Comparison of ENCODE assay signal across 22 mouse cellular contexts in genomic region chr12:112463750-112464444, GRCm38 (mm10). TPM values are rescaled to one million over a fixed set of nuclear protein-coding genes. Genes with fewer than 3 reads are reported as not detected.
A peak's percentile ranks its signal among the peaks of the same experiment; 100 is the strongest.
DNase-seq lines count a peak whose midpoint lies in the region; ATAC-seq and TF ChIP-seq lines count a peak whose summit lies in the region.
"Had no signal": no experiment of that assay in that cellular context is flagged by ENCODE, and none has a peak within 500 bp of the region (broad histone marks: within the 10 kb centered on the region; RNA-seq: fewer than 3 reads in every experiment).

No protein-coding gene starts in this region.

- no peak for TF ChIP-seq EP300 in liver, embryonic 14.5 days (IDR thresholded peaks at IDR 0.05; ENCODE audit: low read depth)

- no peaks in the 10 kb centered on the region for H3K36me3 ChIP-seq in liver, embryonic 14.5 days (replicated peaks; ENCODE audit: control insufficient read depth, insufficient read depth, low read depth)
- H3K36me3 ChIP-seq: embryonic facial prominence, embryonic 10.5 days; intestine, embryonic 15.5 days had no signal

- H3K27ac ChIP-seq in liver, embryonic 14.5 days: no peak overlapping the region
- H3K27ac ChIP-seq: embryonic facial prominence, embryonic 10.5 days; gastrocnemius, adult 2 months; hindbrain, embryonic 14.5 days; intestine, embryonic 15.5 days; macrophage had no signal

- ATAC-seq in common myeloid progenitor, adult 5-6 weeks (replicated peaks; ENCODE audit: low read depth, poor library complexity, severe bottlenecking): peak; percentile 94
- peak; percentile 51; the same call in 1 of the 2 replicates for ATAC-seq in liver, embryonic 14.5 days (ENCODE audit: insufficient read depth)
- peak; percentile 34; the same call in 1 of the 2 replicates for ATAC-seq in megakaryocyte-erythroid progenitor cell, adult 5-6 weeks (replicated peaks; ENCODE audit: low FRiP score, low TSS enrichment, poor library complexity, severe bottlenecking)
- ATAC-seq: activated CD4-positive, CD25-positive, alpha-beta regulatory T cell, adult 4 months; Patski had no signal

- no peaks in the 10 kb centered on the region for H3K9me3 ChIP-seq in liver, embryonic 14.5 days (ENCODE audit: control insufficient read depth, low read length)
- H3K9me3 ChIP-seq: embryonic facial prominence, embryonic 10.5 days; intestine, embryonic 15.5 days had no signal

- 6% methylated on average over 3 of the region's 3 CpGs for WGBS in liver, embryonic 14.5 days (ENCODE audit: insufficient replicate concordance)

- TF ChIP-seq CTCF in liver, embryonic 14.5 days (IDR thresholded peaks at IDR 0.05; ENCODE audit: low read depth): no peak

- no peak overlapping the region for H3K9ac ChIP-seq in liver, embryonic 14.5 days (replicated peaks)
- H3K9ac ChIP-seq: hindbrain, embryonic 14.5 days; intestine, embryonic 15.5 days had no signal

- H3K27me3 ChIP-seq in liver, embryonic 14.5 days (ENCODE audit: control insufficient read depth, insufficient read depth, low read length): no peaks in the 10 kb centered on the region
- H3K27me3 ChIP-seq: intestine, embryonic 15.5 days had no signal

- peak; percentile 26 for DNase-seq in A20 (ENCODE audit: low read depth, low spot score)
- DNase-seq in liver, embryonic 14.5 days (ENCODE audit: low read depth in 3 of 3, low spot score in 3 of 3): no peak
- no peak for DNase-seq in right cerebral cortex, adult 18-20 months
- no peak for DNase-seq in adipocyte (ENCODE audit: low spot score)
- no peak for DNase-seq in heart, postnatal 25 days (ENCODE audit: low spot score)
- DNase-seq: adrenal gland, postnatal 14 days; cerebellum, adult 11 months; cerebellum, postnatal 36 days; gastrocnemius, adult 2 months; heart, postnatal 14 days; midbrain, embryonic 14.5 days; thymus, postnatal 14 days had no signal

- H3K4me1 ChIP-seq in liver, embryonic 14.5 days (replicated peaks; ENCODE audit: control insufficient read depth in 2 of 2, insufficient read depth in 2 of 2, low read length in 1 of 2): 0 out of 4 replicates have a peak, but pooled peaks cover 0 to 2% of the 10 kb centered on the region in 2 experiments

- no peak overlapping the region for H3K4me3 ChIP-seq in liver, embryonic 14.5 days (ENCODE audit: insufficient read depth in 1 of 2, low read depth in 2 of 2, low read length in 2 of 2)
- H3K4me3 ChIP-seq: embryonic facial prominence, embryonic 10.5 days; gastrocnemius, adult 2 months; intestine, embryonic 15.5 days had no signal

- intact Hi-C loops in heart, postnatal 25 days (cut with DNase I): no loop called here

- no peak overlapping the region for H3K4me2 ChIP-seq in liver, embryonic 14.5 days (ENCODE audit: low read depth)
- H3K4me2 ChIP-seq: heart, embryonic 11.5 days; hindbrain, embryonic 14.5 days; intestine, embryonic 15.5 days had no signal

RNA-seq across cellular contexts. Expression of gene A530016L24Rik, which starts 25.4 kb away (rescaled TPM):
- not detected in 2 replicates for total RNA-seq in common myeloid progenitor, adult 5-6 weeks (2017)
- polyA plus RNA-seq in liver, embryonic 14.5 days (2012; rRNA removed): 0.02 and 0.04 TPM in 2 replicates
- polyA plus RNA-seq in liver, embryonic 14.5 days (2014; fragmentation: Nextera tagmentation; extraction: Ambion mirVana): 0.06 and 0.09 TPM in 2 replicates
- not detected in 2 replicates for total RNA-seq in megakaryocyte-erythroid progenitor cell, adult 5-6 weeks (2014; fragmentation: Nextera tagmentation)
- total RNA-seq in megakaryocyte-erythroid progenitor cell, adult 5-6 weeks (2017): not detected in 2 replicates
- 10 to 100 TPM; 24.6 to 26.9 TPM for total RNA-seq in heart, postnatal 25 days (2021)
- polyA plus RNA-seq: activated CD4-positive, CD25-positive, alpha-beta regulatory T cell, adult 4 months; embryonic facial prominence, embryonic 10.5 days; forebrain, embryonic 11.5 days; macrophage; midbrain, embryonic 14.5 days had no signal

RNA-seq across cellular contexts. Expression of gene Tmem179, which starts 52.6 kb away (rescaled TPM):
- total RNA-seq in common myeloid progenitor, adult 5-6 weeks (2017): not detected in 2 replicates
- 0.02 and 0.09 TPM in 2 replicates for polyA plus RNA-seq in liver, embryonic 14.5 days (2012; rRNA removed)
- 0.05 and 0.08 TPM in 2 replicates for polyA plus RNA-seq in liver, embryonic 14.5 days (2014; fragmentation: Nextera tagmentation; extraction: Ambion mirVana)
- not detected in 2 replicates for total RNA-seq in megakaryocyte-erythroid progenitor cell, adult 5-6 weeks (2014; fragmentation: Nextera tagmentation)
- not detected in 2 replicates for total RNA-seq in megakaryocyte-erythroid progenitor cell, adult 5-6 weeks (2017)
- total RNA-seq in heart, postnatal 25 days (2021): not detected
- total RNA-seq: gastrocnemius, adult 2 months; heart, postnatal 14 days had no signal
- polyA plus RNA-seq: activated CD4-positive, CD25-positive, alpha-beta regulatory T cell, adult 4 months; macrophage had no signal

Comparison
In these comparisons a context has a peak if more than half of its experiments do, and no peak if none do; other contexts are left out.
1. ATAC-seq: peak in every context shown above with its lines; median percentile 94 in common myeloid progenitor, adult 5-6 weeks; 51 in liver, embryonic 14.5 days; 34 in megakaryocyte-erythroid progenitor cell, adult 5-6 weeks.
2. RNA of gene A530016L24Rik, which starts 25.4 kb away (total RNA-seq): 24.6 to 26.9 TPM in heart, postnatal 25 days; not detected in common myeloid progenitor, adult 5-6 weeks and not detected in megakaryocyte-erythroid progenitor cell, adult 5-6 weeks; every median in the first group is over 10 times any median in the second.